Mouse (Mus musculus) bone marrow, adult 2 months (tissue): ENCODE results near the gene Gm10073. TPM values are rescaled to one million over a fixed set of nuclear protein-coding genes. Genes with fewer than 3 reads are reported as not detected.
"Not testable (repeated sequence)": the region's sequence is repeated elsewhere in the genome, so short reads cannot be mapped to it uniquely, and the experiment has no call there.

Source experiments
- H3K27ac ChIP-seq: fragments of 200-500 bp; 2 replicates; pipeline ENCODE4 v1.5.1; 2012; ENCODE audit warnings: low read depth, mild to moderate bottlenecking, control low read depth, inconsistent platforms, low read length; ENCODE audit not compliant: control insufficient read depth, poor library complexity, insufficient read depth
- H3K4me1 ChIP-seq: fragments of 200-500 bp; 2 replicates; pipeline ENCODE4 v1.6.1; 2011; ENCODE audit warnings: low read length; ENCODE audit not compliant: control insufficient read depth, insufficient read depth
- H3K4me3 ChIP-seq: fragments of 200-500 bp; replicated peaks from 2 replicates; pipeline ENCODE3; 2011; ENCODE audit warnings: mild to moderate bottlenecking, low read depth, low read length, control low read depth; ENCODE audit not compliant: control insufficient read depth
- CTCF ChIP-seq: fragments of 200-500 bp; IDR thresholded peaks from 2 replicates; pipeline ENCODE4 v1.5.1; 2011; ENCODE audit warnings: low read length, control low read depth; ENCODE audit not compliant: control insufficient read depth, insufficient read depth
- POLR2A ChIP-seq: fragments of 200-500 bp; IDR thresholded peaks from 2 replicates; pipeline ENCODE4 v1.6.1; 2011; ENCODE audit warnings: low read depth, mild to moderate bottlenecking, control low read depth, low read length, borderline replicate concordance; ENCODE audit not compliant: control insufficient read depth
- WGBS: fragments of 180-500 bp; shearing (Covaris S2); methylation state at CpG from one replicate; pipeline ENCODE4 v1.1.7; 2018; 5-methylcytosine and 5-hydroxymethylcytosine counted together
- polyA plus RNA-seq: library from polyadenylated mRNA; stranded (reverse); fragments of >200 nt; gene quantifications from 2 replicates; pipeline ENCODE4 v1.2.4, GENCODE M21; 2011; ENCODE audit warnings: low replicate concordance; ENCODE audit not compliant: missing spikeins, insufficient read depth, insufficient read length

The Gm10073 gene
- 52.1 and 98.4 TPM in 2 replicates for polyA plus RNA-seq

- not testable (repeated sequence) for H3K4me3 ChIP-seq, H3K27ac ChIP-seq, H3K4me1 ChIP-seq
- 76% methylated on average over 20 of the region's 20 CpGs for WGBS
These were observed at the start of gene Gm10073 for GRCm38 (mm10) chr8:106573168-106573567. Gene Gm10073, minus strand, starts transcription at chr8:106573461.

DNA sequence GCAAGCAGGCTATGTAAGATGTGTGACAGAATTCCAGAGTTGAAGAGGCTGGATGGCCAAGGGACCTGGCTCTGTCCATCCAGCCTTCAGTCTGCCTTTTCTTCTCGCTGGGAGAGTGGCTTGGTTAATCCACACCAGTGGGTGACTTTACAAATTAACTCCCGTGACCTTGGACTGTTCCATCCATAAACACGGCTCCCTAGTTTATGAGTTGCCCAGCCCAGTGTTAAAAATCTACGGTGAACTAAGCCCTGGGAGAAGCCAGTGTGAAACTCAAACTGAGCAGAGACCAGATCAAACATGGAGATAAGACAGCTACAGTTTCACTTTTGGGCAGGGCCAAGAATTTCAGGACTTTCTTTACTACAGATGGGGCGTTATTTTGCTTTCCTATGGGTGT, 49.8 kb upstream of the Gm10073 start:
- Histone ChIP-seq H3K4me3 (no peak overlapping the region), H3K4me1 (no peaks in the 10 kb centered on the region), H3K27ac (no peak overlapping the region)
- TF ChIP-seq CTCF = no peak
- TF ChIP-seq POLR2A = no peak
- 37% methylated on average over 5 of the region's 5 CpGs for WGBS

DNA sequence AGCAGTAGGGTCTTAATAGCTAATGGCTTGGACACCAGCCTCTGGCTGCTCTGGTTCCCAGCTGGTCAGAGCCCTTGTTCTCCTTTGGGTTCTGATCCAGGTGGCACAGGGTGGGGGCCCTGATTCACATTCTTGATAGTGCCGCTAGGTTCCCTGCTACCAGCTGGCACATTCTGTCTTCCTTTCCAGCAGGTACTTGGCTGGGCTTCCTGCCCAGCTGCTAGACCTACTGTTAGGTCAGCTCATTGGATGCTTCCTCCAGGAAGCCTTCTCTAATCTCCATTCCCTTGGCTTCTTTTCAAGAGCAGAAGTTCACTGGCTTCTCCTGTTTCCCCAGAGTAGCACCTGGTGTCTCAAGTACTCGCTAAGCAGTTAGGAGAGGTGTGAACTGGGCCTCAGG, 47.2 kb upstream of the Gm10073 start:
- H3K4me1 ChIP-seq = no peaks in the 10 kb centered on the region
- no peak for TF ChIP-seq POLR2A
- TF ChIP-seq CTCF = no peak
- no peak overlapping the region for H3K4me3 ChIP-seq
- WGBS = 66% methylated on average over 2 of the region's 2 CpGs
- H3K27ac ChIP-seq = no peak overlapping the region

GRCm38 (mm10) chr8:106619549-106620245, 46.4 kb upstream of the Gm10073 start:
- TF ChIP-seq POLR2A = no peak
- no peak for TF ChIP-seq CTCF
- Histone ChIP-seq H3K27ac (no peak overlapping the region), H3K4me3 (no peak overlapping the region), H3K4me1 (no peaks in the 10 kb centered on the region)
- WGBS = 57% methylated on average over 9 of the region's 9 CpGs

- H3K27ac ChIP-seq = no peak overlapping the region
- WGBS = 89% methylated on average over 6 of the region's 6 CpGs
- H3K4me1 ChIP-seq = no peaks in the 10 kb centered on the region
- TF ChIP-seq CTCF (no peak), POLR2A (no peak)
- no peak overlapping the region for H3K4me3 ChIP-seq
These were observed 45.1 kb upstream of the Gm10073 start for GRCm38 (mm10) chr8:106618324-106618723.

DNA sequence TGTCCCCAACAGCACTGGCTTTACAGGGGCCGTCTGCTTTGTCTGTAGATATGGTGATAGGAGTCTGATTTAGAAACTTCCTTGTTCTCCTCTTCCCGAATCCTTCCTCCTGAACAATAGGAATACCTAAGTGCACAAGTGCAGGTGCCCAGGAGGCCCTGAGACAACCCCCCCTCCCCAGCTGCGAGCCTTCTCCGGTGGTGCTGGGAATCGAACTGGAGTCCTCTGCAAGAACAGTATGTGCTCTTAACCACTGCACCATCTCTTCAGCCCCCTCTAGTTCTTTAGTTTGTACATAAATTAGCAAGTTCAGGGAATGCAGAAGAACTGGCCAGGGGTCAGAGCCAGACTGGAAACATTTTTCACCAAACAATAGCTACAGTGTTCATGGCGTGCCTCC, 44.6 kb upstream of the Gm10073 start:
- H3K4me3 ChIP-seq = no peak overlapping the region
- H3K27ac ChIP-seq = no peak overlapping the region
- H3K4me1 ChIP-seq = no peaks in the 10 kb centered on the region; the same call in 1 of the 2 replicates
- WGBS = 81% methylated on average over 6 of the region's 6 CpGs
- TF ChIP-seq CTCF = no peak
- no peak for TF ChIP-seq POLR2A

- 40% methylated on average over 6 of the region's 6 CpGs for WGBS
- no peak for TF ChIP-seq POLR2A
- no peak for TF ChIP-seq CTCF
- no peak overlapping the region for H3K27ac ChIP-seq
These were observed 43.9 kb upstream of the Gm10073 start for GRCm38 (mm10) chr8:106617196-106617595.

GRCm38 (mm10) chr8:106616679-106617078, 43.4 kb upstream of the Gm10073 start:
- 68% methylated on average over 4 of the region's 4 CpGs for WGBS
- Histone ChIP-seq H3K4me3 (no peak overlapping the region), H3K4me1 (no peaks in the 10 kb centered on the region; the same call in 1 of the 2 replicates), H3K27ac (no peak overlapping the region)
- no peak for TF ChIP-seq POLR2A

More at GRCm38 (mm10) chr8:106617196-106617595, 43.9 kb upstream of the Gm10073 start:
- Histone ChIP-seq H3K4me3 (no peak overlapping the region), H3K4me1 (no peaks in the 10 kb centered on the region; the same call in 1 of the 2 replicates)

DNA sequence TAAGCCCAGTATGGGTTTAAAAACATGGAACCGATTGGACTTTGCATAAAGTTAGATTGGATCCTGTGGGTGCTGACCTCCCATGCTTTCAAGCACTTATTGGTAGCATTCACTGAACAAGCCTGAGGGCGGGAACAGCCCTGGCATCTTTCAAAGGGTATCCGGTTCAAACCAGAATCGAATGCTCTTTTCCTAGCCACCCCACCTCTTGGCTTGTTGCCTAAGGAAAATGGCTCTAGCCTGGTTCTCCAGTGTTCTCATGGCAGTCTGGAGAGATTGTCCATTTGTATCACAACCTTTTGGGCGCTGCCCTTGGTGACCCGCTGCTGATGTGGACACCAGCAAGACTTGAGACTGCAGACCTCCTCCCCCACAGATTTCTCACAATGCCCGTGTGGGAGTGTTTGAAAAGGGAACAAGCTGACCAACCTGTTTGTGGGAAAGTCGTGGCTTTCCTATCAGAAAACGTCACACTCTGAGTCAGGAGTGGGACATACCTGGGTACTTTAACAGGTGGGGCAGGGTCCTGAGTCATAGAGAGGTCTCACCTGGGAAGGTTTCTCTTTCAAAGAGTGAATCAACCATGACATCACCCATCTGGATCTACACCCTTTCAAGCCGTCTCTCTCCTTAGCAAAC, 42.5 kb upstream of the Gm10073 start:
- Histone ChIP-seq H3K4me3 (no peak overlapping the region), H3K4me1 (no peaks in the 10 kb centered on the region; the same call in 1 of the 2 replicates), H3K27ac (no peak overlapping the region)
- no peak for TF ChIP-seq CTCF
- TF ChIP-seq POLR2A = no peak
- 64% methylated on average over 10 of the region's 10 CpGs for WGBS
